Mouse (Mus musculus): ENCODE data around the gene Prdm16.

GRCm38 (mm10) chr4:154369089-154369488 is 267.6 kb downstream of the Prdm16 start:
- TF ChIP-seq CTCF (IDR thresholded peaks at IDR 0.05; ENCODE audit: control insufficient read depth, insufficient read depth, insufficient read length) (no peak), MYOD1 (IDR thresholded peaks at IDR 0.05; ENCODE audit: control insufficient read depth, insufficient read length, low read depth) (no peak), USF1 (IDR thresholded peaks at IDR 0.05; ENCODE audit: low read depth) (no peak)

Measured in C2C12 (cell line).